Mouse (Mus musculus) forebrain, embryonic 15.5 days (tissue): ENCODE results near the gene Fgfrl1. TPM values are rescaled to one million over a fixed set of nuclear protein-coding genes. Genes with fewer than 3 reads are reported as not detected.

ENCODE experiments used
- ATAC-seq: fragments of 200-750 bp; cut with Nextera tagmentation; replicated peaks from 2 replicates; pipeline ENCODE4 v1.8.0; 2017; ENCODE audit warnings: mild to moderate bottlenecking, moderate TSS enrichment, moderate library complexity
- H3K27ac ChIP-seq: fragments of 300-500 bp; sonication (generic); replicated peaks from 2 replicates; pipeline ENCODE4 v1.5.1; 2015; ENCODE audit warnings: mild to moderate bottlenecking, inconsistent platforms
- H3K27me3 ChIP-seq: fragments of 300-500 bp; sonication (generic); 2 replicates; pipeline ENCODE4 v1.6.1; 2015; ENCODE audit warnings: inconsistent platforms
- H3K36me3 ChIP-seq: fragments of 300-500 bp; sonication (generic); 2 replicates; pipeline ENCODE4 v1.6.1; 2015; ENCODE audit warnings: mild to moderate bottlenecking, inconsistent platforms
- H3K4me1 ChIP-seq: fragments of 300-500 bp; sonication (generic); 2 replicates; pipeline ENCODE4 v1.6.1; 2015; ENCODE audit warnings: inconsistent platforms
- H3K4me2 ChIP-seq: fragments of 300-500 bp; sonication (generic); replicated peaks from 2 replicates; pipeline ENCODE4 v1.6.1; 2015; ENCODE audit warnings: mild to moderate bottlenecking, inconsistent platforms
- H3K4me3 ChIP-seq: fragments of 300-500 bp; sonication (generic); 2 replicates; pipeline ENCODE4 v1.5.1; 2015; ENCODE audit warnings: mild to moderate bottlenecking, inconsistent platforms
- H3K9ac ChIP-seq: fragments of 300-500 bp; sonication (generic); replicated peaks from 2 replicates; pipeline ENCODE4 v1.6.1; 2015; ENCODE audit warnings: mild to moderate bottlenecking, inconsistent platforms
- H3K9me3 ChIP-seq: fragments of 300-500 bp; sonication (generic); 2 replicates; pipeline ENCODE4 v1.6.1; 2016; ENCODE audit warnings: inconsistent platforms
- WGBS: fragments of 180-500 bp; shearing (Covaris S2); methylation state at CpG from one replicate; pipeline ENCODE4 v1.1.7; 2015; ENCODE audit warnings: mixed read lengths; 5-methylcytosine and 5-hydroxymethylcytosine counted together
- polyA plus RNA-seq: library from polyadenylated mRNA; unstranded; fragments of >200 nt; fragmentation: Nextera tagmentation; extraction: Ambion mirVana; gene quantifications from 2 replicates; pipeline ENCODE4 v1.2.1, GENCODE M21; 2015

Fgfrl1 gene
- polyA plus RNA-seq, 1 experiment from 2014 or later = 9.4 TPM

- no peak overlapping the region for H3K4me2 ChIP-seq
- no peak overlapping the region for H3K4me3 ChIP-seq
- peaks cover 43% of the 10 kb centered on the region for H3K36me3 ChIP-seq
- 95% methylated on average over 9 of the region's 9 CpGs for WGBS
- peaks cover 22% of the 10 kb centered on the region for H3K4me1 ChIP-seq
- no peak for ATAC-seq
- no peaks in the 10 kb centered on the region for H3K9me3 ChIP-seq
- no peak overlapping the region for H3K9ac ChIP-seq
- H3K27ac ChIP-seq = no peak overlapping the region
- no peaks in the 10 kb centered on the region for H3K27me3 ChIP-seq
Observed at GRCm38 (mm10) chr5:108655381-108655780, 36.8 kb upstream of the Fgfrl1 start.

GRCm38 (mm10) chr5:108655891-108656650 lies 36.1 kb upstream of the Fgfrl1 start:
- Histone ChIP-seq H3K4me1 (peaks cover 25% of the 10 kb centered on the region), H3K27me3 (no peaks in the 10 kb centered on the region), H3K9me3 (no peaks in the 10 kb centered on the region), H3K4me2 (no peak overlapping the region), H3K36me3 (peaks cover 43% of the 10 kb centered on the region), H3K27ac (no peak overlapping the region), H3K4me3 (no peak overlapping the region), H3K9ac (no peak overlapping the region)
- no peak for ATAC-seq
- WGBS = 90% methylated on average over 15 of the region's 15 CpGs

GRCm38 (mm10) chr5:108657406-108657805 lies 34.8 kb upstream of the Fgfrl1 start:
- Histone ChIP-seq H3K27me3 (no peaks in the 10 kb centered on the region), H3K4me2 (no peak overlapping the region), H3K4me3 (no peak overlapping the region), H3K9me3 (no peaks in the 10 kb centered on the region), H3K9ac (no peak overlapping the region), H3K36me3 (peaks cover 43% of the 10 kb centered on the region), H3K27ac (no peak overlapping the region), H3K4me1 (peaks cover 27% of the 10 kb centered on the region)
- ATAC-seq = no peak
- 80% methylated on average over 5 of the region's 5 CpGs for WGBS

- Histone ChIP-seq H3K9me3 (no peaks in the 10 kb centered on the region), H3K36me3 (peaks cover 30% of the 10 kb centered on the region), H3K27ac (no peak overlapping the region), H3K9ac (no peak overlapping the region), H3K4me1 (peaks cover 27% of the 10 kb centered on the region), H3K4me3 (no peak overlapping the region), H3K4me2 (no peak overlapping the region), H3K27me3 (no peaks in the 10 kb centered on the region)
- ATAC-seq = no peak
- 92% methylated on average over 1 of the region's 1 CpGs for WGBS
Observed at GRCm38 (mm10) chr5:108658611-108659010, 33.6 kb upstream of the Fgfrl1 start.

GRCm38 (mm10) chr5:108659698-108660631 lies 32.2 kb upstream of the Fgfrl1 start, which contains the start of gene Idua:
Gene Idua, plus strand, starts transcription at chr5:108660331.
- peak within 1 kb of the TSS; percentile 58 for H3K4me3 ChIP-seq
- H3K9me3 ChIP-seq = no peaks in the 10 kb centered on the region
- peak within 1 kb of the TSS; percentile 86 for H3K9ac ChIP-seq
- peaks cover 18% of the 10 kb centered on the region for H3K36me3 ChIP-seq
- H3K4me2 ChIP-seq = peak within 1 kb of the TSS; percentile 90
- H3K27ac ChIP-seq = no peak within 1 kb of the TSS
- H3K4me1 ChIP-seq = peaks cover 27% of the 10 kb centered on the region
- 10% methylated on average over 24 of the region's 24 CpGs for WGBS
- ATAC-seq = peak; percentile 63
- peaks cover 5% of the 10 kb centered on the region; the same call in 1 of the 2 replicates for H3K27me3 ChIP-seq

- peak; percentile 98 for ATAC-seq
- Histone ChIP-seq H3K4me3 (peak overlapping the region; percentile 58), H3K4me2 (peak overlapping the region; percentile 90), H3K36me3 (peaks cover 12% of the 10 kb centered on the region), H3K27me3 (peaks cover 5% of the 10 kb centered on the region; the same call in 1 of the 2 replicates), H3K27ac (no peak overlapping the region), H3K4me1 (peaks cover 27% of the 10 kb centered on the region), H3K9me3 (no peaks in the 10 kb centered on the region), H3K9ac (peak overlapping the region; percentile 86)
- 16% methylated on average over 36 of the region's 36 CpGs for WGBS
Observed at GRCm38 (mm10) chr5:108660632-108661268, 31.4 kb upstream of the Fgfrl1 start.

GRCm38 (mm10) chr5:108662772-108663171 lies 29.4 kb upstream of the Fgfrl1 start:
- H3K4me2 ChIP-seq = no peak overlapping the region
- WGBS = 88% methylated on average over 4 of the region's 4 CpGs
- no peak overlapping the region for H3K4me3 ChIP-seq
- ATAC-seq = no peak
- H3K4me1 ChIP-seq = peaks cover 27% of the 10 kb centered on the region
- H3K9ac ChIP-seq = no peak overlapping the region
- peaks cover 5% of the 10 kb centered on the region; the same call in 1 of the 2 replicates for H3K27me3 ChIP-seq
- H3K27ac ChIP-seq = no peak overlapping the region
- no peaks in the 10 kb centered on the region for H3K9me3 ChIP-seq
- no peaks in the 10 kb centered on the region for H3K36me3 ChIP-seq

- H3K4me2 ChIP-seq = no peak overlapping the region
- H3K9ac ChIP-seq = no peak overlapping the region
- no peaks in the 10 kb centered on the region for H3K36me3 ChIP-seq
- peaks cover 5% of the 10 kb centered on the region; the same call in 1 of the 2 replicates for H3K27me3 ChIP-seq
- 42% methylated on average over 3 of the region's 3 CpGs for WGBS
- no peak overlapping the region for H3K27ac ChIP-seq
- H3K4me3 ChIP-seq = no peak overlapping the region
- no peak for ATAC-seq
- H3K9me3 ChIP-seq = no peaks in the 10 kb centered on the region
- peaks cover 22% of the 10 kb centered on the region for H3K4me1 ChIP-seq
Observed at GRCm38 (mm10) chr5:108665066-108665465, 27.1 kb upstream of the Fgfrl1 start.

- H3K36me3 ChIP-seq = peaks cover 7% of the 10 kb centered on the region; the same call in 1 of the 2 replicates
- no peak overlapping the region for H3K9ac ChIP-seq
- WGBS = 90% methylated on average over 2 of the region's 2 CpGs
- no peaks in the 10 kb centered on the region for H3K9me3 ChIP-seq
- H3K27me3 ChIP-seq = peaks cover 5% of the 10 kb centered on the region; the same call in 1 of the 2 replicates
- peaks cover 19% of the 10 kb centered on the region for H3K4me1 ChIP-seq
- no peak overlapping the region for H3K4me2 ChIP-seq
- H3K4me3 ChIP-seq = no peak overlapping the region
- no peak for ATAC-seq
- no peak overlapping the region for H3K27ac ChIP-seq
Observed at GRCm38 (mm10) chr5:108667370-108667769, 24.8 kb upstream of the Fgfrl1 start.

- H3K4me1 ChIP-seq = peaks cover 19% of the 10 kb centered on the region
- no peak; the same call in 1 of the 2 replicates for ATAC-seq
- H3K4me2 ChIP-seq = peak overlapping the region; percentile 64
- no peaks in the 10 kb centered on the region for H3K9me3 ChIP-seq
- WGBS = 16% methylated on average over 3 of the region's 3 CpGs
- peaks cover 5% of the 10 kb centered on the region; the same call in 1 of the 2 replicates for H3K27me3 ChIP-seq
- peak overlapping the region; percentile 52 for H3K4me3 ChIP-seq
- H3K27ac ChIP-seq = peak overlapping the region; percentile 86
- H3K36me3 ChIP-seq = peaks cover 11% of the 10 kb centered on the region; the same call in 1 of the 2 replicates
- H3K9ac ChIP-seq = peak overlapping the region; percentile 60
Observed at GRCm38 (mm10) chr5:108668387-108668932, 23.7 kb upstream of the Fgfrl1 start.
